Mouse (Mus musculus) stomach, postnatal 0 days (tissue): ENCODE measurements around the gene Clasp1. TPM values are rescaled to one million over a fixed set of nuclear protein-coding genes. Genes with fewer than 3 reads are reported as not detected.

ENCODE experiments used
- ATAC-seq: fragments of 200-750 bp; cut with Nextera tagmentation; 2 replicates; pipeline ENCODE4 v1.8.0; 2017; ENCODE audit not compliant: low FRiP score, low TSS enrichment
- DNase-seq: peaks from one replicate; pipeline ENCODE4 v3.0.0-alpha.2; 2016; ENCODE audit warnings: low spot score
- H3K27ac ChIP-seq: fragments of 300-500 bp; sonication (generic); replicated peaks from 2 replicates; pipeline ENCODE4 v1.5.1; 2014; ENCODE audit warnings: mild to moderate bottlenecking, control low read depth
- H3K27me3 ChIP-seq: fragments of 300-500 bp; sonication (generic); 2 replicates; pipeline ENCODE4 v1.6.1; 2014; ENCODE audit warnings: low read length; ENCODE audit not compliant: control insufficient read depth, insufficient read depth
- H3K36me3 ChIP-seq: fragments of 300-500 bp; sonication (generic); 2 replicates; pipeline ENCODE4 v1.6.1; 2014; ENCODE audit warnings: low read length, mixed read lengths; ENCODE audit not compliant: control insufficient read depth, insufficient read depth
- H3K4me1 ChIP-seq: fragments of 300-500 bp; sonication (generic); replicated peaks from 2 replicates; pipeline ENCODE4 v1.6.1; 2014; ENCODE audit warnings: antibody characterized with exemption; ENCODE audit not compliant: control insufficient read depth, insufficient read depth
- H3K4me2 ChIP-seq: fragments of 300-500 bp; sonication (generic); replicated peaks from 2 replicates; pipeline ENCODE4 v1.6.1; 2014; ENCODE audit warnings: low read depth, mild to moderate bottlenecking, control low read depth, moderate library complexity
- H3K4me3 ChIP-seq: fragments of 300-500 bp; sonication (generic); 2 replicates; pipeline ENCODE4 v1.5.1; 2014; ENCODE audit warnings: low read depth, low read length, control low read depth
- H3K9ac ChIP-seq: fragments of 300-500 bp; sonication (generic); 2 replicates; pipeline ENCODE4 v1.6.1; 2014; ENCODE audit warnings: mild to moderate bottlenecking, low read length, control low read depth, mixed read lengths
- H3K9me3 ChIP-seq: fragments of 300-500 bp; sonication (generic); 2 replicates; pipeline ENCODE4 v1.6.1; 2016; ENCODE audit warnings: low read length; ENCODE audit not compliant: control insufficient read depth
- CTCF ChIP-seq: IDR thresholded peaks from 2 replicates; pipeline ENCODE4 v1.5.1; 2016; ENCODE audit warnings: antibody characterized with exemption, low read depth, mild to moderate bottlenecking, moderate library complexity
- EP300 ChIP-seq: optimal IDR thresholded peaks from 2 replicates; pipeline ENCODE3; 2016; ENCODE audit warnings: antibody characterized with exemption
- WGBS: fragments of 180-500 bp; shearing (Covaris S2); extraction: QIAGEN DNeasy Blood & Tissue Kit; methylation state at CpG from one replicate; pipeline ENCODE4 v1.1.7; 2014; 5-methylcytosine and 5-hydroxymethylcytosine counted together
- polyA plus RNA-seq: library from polyadenylated mRNA; unstranded; fragments of >200 nt; fragmentation: Nextera tagmentation; extraction: Ambion mirVana; gene quantifications from 2 replicates; pipeline ENCODE4 v1.2.1, GENCODE M21; 2015

Gene Clasp1
- polyA plus RNA-seq, 1 experiment from 2014 or later, result 12.0 TPM

DNA sequence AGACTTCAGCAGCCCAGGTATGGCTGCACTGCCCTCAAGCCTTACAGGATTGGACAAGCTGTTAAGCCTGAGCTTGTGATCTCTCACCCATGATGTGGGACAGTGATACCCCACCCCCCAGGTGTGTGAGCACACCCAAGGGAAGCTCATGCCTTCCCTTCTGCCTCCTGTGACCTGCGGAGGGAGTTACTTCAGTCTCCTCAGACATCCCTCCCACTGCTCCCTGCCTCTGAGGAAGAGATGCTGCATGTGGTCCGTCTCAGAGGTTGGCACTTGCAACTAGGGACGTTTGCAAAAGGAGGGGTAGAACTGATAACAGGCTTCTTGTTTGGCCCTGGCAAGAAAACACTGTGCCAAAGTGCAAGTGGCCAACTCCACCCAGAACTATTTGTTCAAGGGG, 234.0 kb downstream of the Clasp1 start:
- no peak overlapping the region for H3K4me2 ChIP-seq

DNA sequence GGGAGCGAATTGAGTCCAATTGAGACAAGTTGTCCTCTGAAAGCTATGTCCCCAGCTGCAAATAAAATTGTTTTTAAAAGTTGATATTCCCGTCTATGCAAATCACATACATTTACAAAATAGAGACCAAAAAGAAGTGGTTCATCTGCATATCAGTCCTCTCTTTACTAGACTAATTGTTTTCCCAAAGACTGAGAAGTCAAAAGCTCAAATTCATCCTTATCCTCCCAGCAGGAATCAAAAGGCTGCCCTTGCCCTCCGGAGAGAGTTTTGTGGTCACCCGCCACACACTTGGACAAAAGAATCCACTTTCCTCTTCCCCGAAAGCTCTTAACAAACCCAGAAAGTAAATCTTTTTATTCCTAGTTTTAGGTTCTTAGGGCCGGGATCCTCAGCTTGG, 236.6 kb downstream of the Clasp1 start:
- no peak for ATAC-seq

More for the DNA sequence above, 234.0 kb downstream of the Clasp1 start:
- no peak for TF ChIP-seq EP300
- TF ChIP-seq CTCF, result no peak
- ATAC-seq (peak; percentile 81), DNase-seq (peak; percentile 68)
- Histone ChIP-seq H3K27me3 (no peaks in the 10 kb centered on the region), H3K36me3 (no peaks in the 10 kb centered on the region), H3K4me3 (no peak overlapping the region), H3K27ac (peak overlapping the region; percentile 35; the same call in 1 of the 2 replicates), H3K4me1 (no peaks in the 10 kb centered on the region), H3K9me3 (no peaks in the 10 kb centered on the region), H3K9ac (no peak overlapping the region)
- 49% methylated on average over 3 of the region's 3 CpGs for whole genome bisulfite sequencing

GRCm38 (mm10) chr1:118625921-118626320, 237.1 kb downstream of the Clasp1 start:
- Histone ChIP-seq H3K4me1 (no peaks in the 10 kb centered on the region), H3K4me2 (no peak overlapping the region), H3K36me3 (no peaks in the 10 kb centered on the region), H3K27me3 (no peaks in the 10 kb centered on the region), H3K9me3 (no peaks in the 10 kb centered on the region), H3K4me3 (no peak overlapping the region), H3K9ac (no peak overlapping the region), H3K27ac (no peak overlapping the region)
- TF ChIP-seq EP300 (no peak), CTCF (no peak)
- 57% methylated on average over 2 of the region's 2 CpGs for WGBS
- ATAC-seq (no peak), DNase-seq (no peak)

More for the DNA sequence above, 236.6 kb downstream of the Clasp1 start:
- 61% methylated on average over 6 of the region's 6 CpGs for WGBS
- no peaks in the 10 kb centered on the region for H3K27me3 ChIP-seq
- no peak overlapping the region for H3K4me3 ChIP-seq
- H3K4me1 ChIP-seq, result no peaks in the 10 kb centered on the region
- H3K4me2 ChIP-seq, result no peak overlapping the region
- DNase-seq, result no peak
- no peak overlapping the region for H3K9ac ChIP-seq
- H3K36me3 ChIP-seq, result no peaks in the 10 kb centered on the region
- no peak overlapping the region for H3K27ac ChIP-seq
- TF ChIP-seq EP300 (no peak), CTCF (no peak)
- no peaks in the 10 kb centered on the region for H3K9me3 ChIP-seq

DNA sequence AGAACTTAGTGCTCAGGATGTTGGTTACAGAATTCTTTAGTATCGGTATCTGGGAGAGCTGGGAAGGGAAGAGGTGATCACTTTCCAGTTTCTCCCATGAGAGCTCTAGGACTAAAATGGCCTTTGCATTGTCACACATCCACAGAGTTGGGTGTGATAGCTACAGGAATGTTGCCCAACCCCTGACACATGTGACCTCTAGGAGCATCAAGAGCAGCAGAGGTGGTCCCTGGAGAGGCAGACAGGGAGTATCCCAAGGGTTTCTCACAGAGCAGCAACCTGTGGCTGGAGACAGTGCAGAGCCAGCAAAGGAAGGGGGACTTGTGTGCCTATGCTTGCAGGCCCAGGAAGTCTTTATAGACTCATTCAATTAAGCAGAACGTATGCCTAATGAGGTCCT, 237.6 kb downstream of the Clasp1 start:
- H3K9me3 ChIP-seq, result no peaks in the 10 kb centered on the region
- no peaks in the 10 kb centered on the region for H3K27me3 ChIP-seq
- H3K4me2 ChIP-seq, result no peak overlapping the region
- H3K27ac ChIP-seq, result 0 out of 2 replicates have a peak overlapping the region, but pooled peaks have one; percentile 4
- ATAC-seq, result no peak
- H3K9ac ChIP-seq, result no peak overlapping the region
- TF ChIP-seq CTCF (no peak), EP300 (no peak)
- H3K36me3 ChIP-seq, result no peaks in the 10 kb centered on the region
- WGBS, result 96% methylated on average over 2 of the region's 2 CpGs
- no peak for DNase-seq
- no peak overlapping the region for H3K4me3 ChIP-seq
- no peaks in the 10 kb centered on the region for H3K4me1 ChIP-seq

DNA sequence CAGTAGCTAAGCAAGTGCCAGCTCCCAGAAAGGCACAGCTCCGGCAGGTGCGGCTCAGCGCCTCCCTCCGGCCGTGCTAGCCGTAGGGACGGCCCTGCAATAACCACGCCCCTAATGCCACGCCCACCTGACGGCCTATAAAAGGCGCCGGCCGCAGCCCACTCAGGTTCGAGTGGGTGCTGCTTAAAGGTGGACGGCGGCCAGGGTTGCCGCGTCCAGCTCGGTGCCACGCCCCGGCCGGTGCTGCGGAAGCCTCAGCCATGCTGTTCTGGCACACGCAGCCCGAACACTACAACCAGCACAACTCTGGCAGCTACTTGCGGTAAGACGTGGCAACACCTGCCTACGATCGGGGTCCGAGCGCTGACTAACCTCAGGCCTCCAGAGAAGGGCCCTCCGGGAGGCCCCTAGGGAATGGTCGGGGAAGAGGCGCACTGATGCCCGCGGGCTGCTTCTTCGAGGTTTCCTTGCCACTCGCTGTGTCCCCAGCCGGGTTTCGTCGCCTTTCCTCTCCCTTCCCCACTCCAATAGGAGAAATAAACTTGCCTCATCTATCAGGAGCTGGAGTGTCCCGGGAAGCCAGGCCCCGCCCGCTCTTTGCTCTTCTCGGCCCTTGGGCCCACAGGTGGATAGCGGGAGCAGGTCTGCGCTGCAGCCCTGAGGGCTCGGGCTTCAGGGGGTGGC, 239.1 kb downstream of the Clasp1 start, which contains the start of gene Tfcp2l1:
Tfcp2l1 (plus strand) TSS at position 165 of the 684 bp plus-strand sequence.
- H3K4me2 ChIP-seq, result peak within 1 kb of the TSS; percentile 86
- H3K27ac ChIP-seq, result peak within 1 kb of the TSS; percentile 66
- peak within 1 kb of the TSS; percentile 55 for H3K4me3 ChIP-seq
- H3K36me3 ChIP-seq, result no peaks in the 10 kb centered on the region
- H3K27me3 ChIP-seq, result no peaks in the 10 kb centered on the region
- TF ChIP-seq EP300, result no peak
- peak; percentile 68 for TF ChIP-seq CTCF
- DNase-seq, result peak; percentile 96
- 2% methylated on average over 48 of the region's 48 CpGs for WGBS
- H3K9ac ChIP-seq, result peak within 1 kb of the TSS; percentile 56
- no peaks in the 10 kb centered on the region for H3K4me1 ChIP-seq
- H3K9me3 ChIP-seq, result no peaks in the 10 kb centered on the region
- peak; percentile 91 for ATAC-seq

GRCm38 (mm10) chr1:118633415-118633980, 244.6 kb downstream of the Clasp1 start:
- no peak overlapping the region for H3K27ac ChIP-seq
- no peak for ATAC-seq
- TF ChIP-seq EP300 (no peak), CTCF (no peak)

More at GRCm38 (mm10) chr1:118633415-118633980, 244.6 kb downstream of the Clasp1 start:
- Histone ChIP-seq H3K9me3 (no peaks in the 10 kb centered on the region), H3K4me2 (no peak overlapping the region), H3K9ac (no peak overlapping the region), H3K4me1 (no peaks in the 10 kb centered on the region), H3K36me3 (no peaks in the 10 kb centered on the region), H3K27me3 (no peaks in the 10 kb centered on the region), H3K4me3 (no peak overlapping the region)
- no peak for DNase-seq
- 82% methylated on average over 4 of the region's 4 CpGs for WGBS
